Mouse (Mus musculus) MEL (cell line): ENCODE data around the gene Erp29. TPM values are rescaled to one million over a fixed set of nuclear protein-coding genes. Genes with fewer than 3 reads are reported as not detected.

Source experiments
- DNase-seq: peaks from one replicate; pipeline ENCODE4 v3.0.0; 2011; ENCODE audit warnings: low read depth, low spot score
- H3K27ac ChIP-seq: 2 replicates; pipeline ENCODE4 v1.5.1; 2012; ENCODE audit warnings: low read depth, mild to moderate bottlenecking, control low read depth, low read length, moderate library complexity; ENCODE audit not compliant: control insufficient read depth
- H3K27me3 ChIP-seq, 2 experiments: fragments of 150-350 bp in 1 of 2; sonication (generic) in 1 of 2; 2 replicates each; pipeline ENCODE4 v1.6.1; 2012; ENCODE audit warnings: low read length in 2 of 2, mild to moderate bottlenecking in 2 of 2, improper control_type of control experiment in 1 of 2, moderate library complexity in 1 of 2; ENCODE audit not compliant: insufficient read depth in 2 of 2, control insufficient read depth in 1 of 2
- H3K36me3 ChIP-seq, 2 experiments: 2 replicates each; pipeline ENCODE4 v1.6.1; 2012 to 2014; ENCODE audit warnings: low read length in 2 of 2, improper control_type of control experiment in 1 of 2, inconsistent platforms in 1 of 2, mild to moderate bottlenecking in 1 of 2; ENCODE audit not compliant: insufficient read depth in 2 of 2, control insufficient read depth in 1 of 2
- H3K4me1 ChIP-seq, 2 experiments: fragments of 150-350 bp in 1 of 2; sonication (generic) in 1 of 2; 2 replicates each; pipeline ENCODE4 v1.6.1; 2012; ENCODE audit warnings: low read length in 2 of 2, improper control_type of control experiment in 1 of 2, mild to moderate bottlenecking in 1 of 2; ENCODE audit not compliant: insufficient read depth in 2 of 2, control insufficient read depth in 1 of 2
- H3K4me3 ChIP-seq, 2 experiments: fragments of 150-350 bp in 1 of 2; sonication (generic) in 1 of 2; 2 replicates each; pipeline ENCODE4 v1.5.1; 2012; ENCODE audit warnings: low read depth in 2 of 2, low read length in 2 of 2, mild to moderate bottlenecking in 2 of 2, moderate library complexity in 2 of 2, control low read depth in 1 of 2, improper control_type of control experiment in 1 of 2; ENCODE audit not compliant: control insufficient read depth in 1 of 2, insufficient read depth in 1 of 2
- H3K79me2 ChIP-seq: 2 replicates; pipeline ENCODE4 v1.6.1; 2012; ENCODE audit warnings: mild to moderate bottlenecking, low read length, moderate library complexity; ENCODE audit not compliant: control insufficient read depth, poor library complexity, insufficient read depth
- H3K9ac ChIP-seq: 2 replicates; pipeline ENCODE4 v1.6.1; 2012; ENCODE audit warnings: low read depth, mild to moderate bottlenecking, control low read depth, low read length, moderate library complexity; ENCODE audit not compliant: control insufficient read depth, poor library complexity, severe bottlenecking
- H3K9me3 ChIP-seq: fragments of 150-350 bp; sonication (generic); replicated peaks from 2 replicates; pipeline ENCODE4 v1.6.1; 2012; ENCODE audit warnings: mild to moderate bottlenecking, low read length, improper control_type of control experiment, moderate library complexity; ENCODE audit not compliant: insufficient read depth
- BHLHE40 ChIP-seq: IDR thresholded peaks from 2 replicates; pipeline ENCODE4 v1.6.1; 2012; ENCODE audit warnings: low read depth, mild to moderate bottlenecking, inconsistent platforms, low read length, improper control_type of control experiment, borderline replicate concordance
- CHD1 ChIP-seq: IDR thresholded peaks from 2 replicates; pipeline ENCODE4 v1.6.1; 2012; ENCODE audit warnings: low read depth, mild to moderate bottlenecking, inconsistent platforms, low read length, improper control_type of control experiment
- CHD2 ChIP-seq: IDR thresholded peaks from 2 replicates; pipeline ENCODE4 v1.6.1; 2011; ENCODE audit warnings: low read length, improper control_type of control experiment
- CTCF ChIP-seq, 3 experiments: IDR thresholded peaks in 2 of 3; conservative IDR thresholded peaks in 1 of 3; 2 replicates each; pipeline ENCODE4 v1.5.1; 2011 to 2012; ENCODE audit warnings: low read length in 3 of 3, low read depth in 2 of 3, mild to moderate bottlenecking in 2 of 3, improper control_type of control experiment in 1 of 3, inconsistent platforms in 1 of 3, mixed read lengths in 1 of 3, moderate library complexity in 1 of 3; ENCODE audit not compliant: control insufficient read depth in 1 of 3, insufficient read depth in 1 of 3, poor library complexity in 1 of 3, severe bottlenecking in 1 of 3
- E2F4 ChIP-seq: IDR thresholded peaks from 2 replicates; pipeline ENCODE4 v1.6.1; 2011; ENCODE audit warnings: low read depth, low read length, improper control_type of control experiment, borderline replicate concordance
- ELF1 ChIP-seq: IDR thresholded peaks from 2 replicates; pipeline ENCODE4 v1.6.1; 2014; ENCODE audit warnings: low read depth, mild to moderate bottlenecking, inconsistent platforms, low read length, improper control_type of control experiment, moderate library complexity
- EP300 ChIP-seq, 2 experiments: IDR thresholded peaks; 2 replicates each; pipeline ENCODE4 v1.6.1; 2011; ENCODE audit warnings: improper control_type of control experiment in 2 of 2, low read length in 2 of 2, low read depth in 1 of 2, mild to moderate bottlenecking in 1 of 2
- ETS1 ChIP-seq: IDR thresholded peaks from 2 replicates; pipeline ENCODE4 v1.6.1; 2012; ENCODE audit warnings: low read depth, mild to moderate bottlenecking, inconsistent platforms, low read length, improper control_type of control experiment, moderate library complexity
- GABPA ChIP-seq: IDR thresholded peaks from 2 replicates; pipeline ENCODE4 v1.6.1; 2012; ENCODE audit warnings: low read depth, mild to moderate bottlenecking, inconsistent platforms, low read length, improper control_type of control experiment, moderate library complexity
- GATA1 ChIP-seq: IDR thresholded peaks from 2 replicates; pipeline ENCODE4 v1.6.1; 2011; ENCODE audit warnings: low read depth, low read length, improper control_type of control experiment
- HCFC1 ChIP-seq: IDR thresholded peaks from 2 replicates; pipeline ENCODE4 v1.6.1; 2012; ENCODE audit warnings: low read depth, mild to moderate bottlenecking, inconsistent platforms, low read length, improper control_type of control experiment, moderate library complexity
- JUND ChIP-seq: IDR thresholded peaks from 2 replicates; pipeline ENCODE4 v1.6.1; 2011; ENCODE audit warnings: low read depth, mild to moderate bottlenecking, improper control_type of control experiment, low read length
- KAT2A ChIP-seq: conservative IDR thresholded peaks from 2 replicates; pipeline ENCODE4 v1.6.1; 2012; ENCODE audit warnings: low read depth, low read length, improper control_type of control experiment, inconsistent platforms
- MAFK ChIP-seq: IDR thresholded peaks from 2 replicates; pipeline ENCODE4 v1.6.1; 2011; ENCODE audit warnings: low read depth, mild to moderate bottlenecking, low read length, improper control_type of control experiment, borderline replicate concordance
- MAX ChIP-seq: IDR thresholded peaks from 2 replicates; pipeline ENCODE4 v1.6.1; 2011; ENCODE audit warnings: low read length, improper control_type of control experiment
- MAZ ChIP-seq: IDR thresholded peaks from 2 replicates; pipeline ENCODE4 v1.6.1; 2012; ENCODE audit warnings: low read depth, mild to moderate bottlenecking, inconsistent platforms, low read length, improper control_type of control experiment
- MEF2A ChIP-seq: IDR thresholded peaks from 2 replicates; pipeline ENCODE4 v1.6.1; 2014; ENCODE audit warnings: low read depth, mild to moderate bottlenecking, inconsistent platforms, low read length, improper control_type of control experiment; ENCODE audit not compliant: poor library complexity, insufficient replicate concordance, severe bottlenecking; ENCODE audit errors: extremely low read depth
- MXI1 ChIP-seq: IDR thresholded peaks from 2 replicates; pipeline ENCODE4 v1.6.1; 2011; ENCODE audit warnings: mild to moderate bottlenecking, low read depth, low read length, improper control_type of control experiment
- MYB ChIP-seq: IDR thresholded peaks from 2 replicates; pipeline ENCODE4 v1.6.1; 2011; ENCODE audit warnings: mild to moderate bottlenecking, low read depth, low read length, improper control_type of control experiment
- NRF1 ChIP-seq: IDR thresholded peaks from 2 replicates; pipeline ENCODE4 v1.6.1; 2014; ENCODE audit warnings: low read depth, mild to moderate bottlenecking, inconsistent platforms, low read length, improper control_type of control experiment, moderate library complexity; ENCODE audit not compliant: poor library complexity, insufficient read depth, severe bottlenecking
- POLR2A ChIP-seq, 2 experiments: IDR thresholded peaks; 2 replicates each; pipeline ENCODE4 v1.6.1; 2011 to 2012; ENCODE audit warnings: low read length in 2 of 2, mild to moderate bottlenecking in 2 of 2, control low read depth in 1 of 2, improper control_type of control experiment in 1 of 2, low read depth in 1 of 2, moderate library complexity in 1 of 2; ENCODE audit not compliant: control insufficient read depth in 1 of 2, insufficient read depth in 1 of 2, poor library complexity in 1 of 2
- RAD21 ChIP-seq: IDR thresholded peaks from 2 replicates; pipeline ENCODE4 v1.6.1; 2011; ENCODE audit warnings: mild to moderate bottlenecking, low read depth, low read length, improper control_type of control experiment
- RCOR1 ChIP-seq: IDR thresholded peaks from 2 replicates; pipeline ENCODE4 v1.6.1; 2012; ENCODE audit warnings: low read depth, mild to moderate bottlenecking, inconsistent platforms, low read length, improper control_type of control experiment
- SIN3A ChIP-seq: IDR thresholded peaks from 2 replicates; pipeline ENCODE4 v1.6.1; 2012; ENCODE audit warnings: low read length, improper control_type of control experiment, inconsistent platforms
- SMC3 ChIP-seq: IDR thresholded peaks from 2 replicates; pipeline ENCODE4 v1.6.1; 2011; ENCODE audit warnings: low read depth, low read length, improper control_type of control experiment
- TAL1 ChIP-seq: IDR thresholded peaks from 2 replicates; pipeline ENCODE4 v1.6.1; 2012; ENCODE audit warnings: mild to moderate bottlenecking, inconsistent platforms, low read length, moderate library complexity, mixed read lengths
- TCF12 ChIP-seq: IDR thresholded peaks from 2 replicates; pipeline ENCODE4 v1.6.1; 2014; ENCODE audit warnings: low read depth, mild to moderate bottlenecking, inconsistent platforms, low read length, improper control_type of control experiment, moderate library complexity
- UBTF ChIP-seq: IDR thresholded peaks from 2 replicates; pipeline ENCODE4 v1.6.1; 2012; ENCODE audit warnings: low read depth, mild to moderate bottlenecking, inconsistent platforms, low read length, improper control_type of control experiment, moderate library complexity, borderline replicate concordance; ENCODE audit not compliant: insufficient read depth
- USF1 ChIP-seq: IDR thresholded peaks from 2 replicates; pipeline ENCODE4 v1.6.1; 2014; ENCODE audit warnings: low read depth, mild to moderate bottlenecking, inconsistent platforms, low read length, improper control_type of control experiment, moderate library complexity
- USF2 ChIP-seq, 2 experiments: IDR thresholded peaks; 2 replicates each; pipeline ENCODE4 v1.6.1; 2011 to 2012; ENCODE audit warnings: improper control_type of control experiment in 2 of 2, low read length in 2 of 2, borderline replicate concordance in 1 of 2, inconsistent platforms in 1 of 2, low read depth in 1 of 2, mild to moderate bottlenecking in 1 of 2; ENCODE audit not compliant: insufficient read depth in 1 of 2
- ZC3H11A ChIP-seq: IDR thresholded peaks from 2 replicates; pipeline ENCODE4 v1.6.1; 2012; ENCODE audit warnings: low read depth, mild to moderate bottlenecking, inconsistent platforms, low read length, improper control_type of control experiment
- ZKSCAN1 ChIP-seq: IDR thresholded peaks from 2 replicates; pipeline ENCODE4 v1.6.1; 2012; ENCODE audit warnings: low read depth, mild to moderate bottlenecking, inconsistent platforms, low read length, improper control_type of control experiment, moderate library complexity
- ZMIZ1 ChIP-seq: IDR thresholded peaks from 2 replicates; pipeline ENCODE4 v1.6.1; 2012; ENCODE audit warnings: low read depth, mild to moderate bottlenecking, inconsistent platforms, low read length, improper control_type of control experiment, moderate library complexity
- ZNF384 ChIP-seq: IDR thresholded peaks from 2 replicates; pipeline ENCODE4 v1.6.1; 2012; ENCODE audit warnings: low read depth, mild to moderate bottlenecking, inconsistent platforms, low read length, improper control_type of control experiment
- polyA plus RNA-seq, 2 experiments: library from polyadenylated mRNA; stranded (reverse) in 1 of 2; unstranded in 1 of 2; fragments of >175 nt in 1 of 2; fragments of >200 nt in 1 of 2; gene quantifications; 2 replicates each; pipeline versions ENCODE4 v1.2.1 to v1.2.4; 2012; ENCODE audit warnings: low replicate concordance in 2 of 2, low read depth in 1 of 2; ENCODE audit not compliant: insufficient read length in 2 of 2, insufficient read depth in 1 of 2, missing spikeins in 1 of 2
- total RNA-seq: library from RNA; depleted of rRNA; stranded (reverse); fragments of 300-350 nt; gene quantifications from 2 replicates; pipeline ENCODE4 v1.2.3, GENCODE M21; 2012; rRNA removed

Erp29 gene
- total RNA-seq, result 159 and 167 TPM in 2 replicates
- 100 to 1,000 TPM in 1 of 2 experiments, not detected in 1; 244 TPM for polyA plus RNA-seq

GRCm38 (mm10) chr5:121452026-121452869 lies at the start of gene Erp29:
Erp29 (minus strand) TSS chr5:121452506.
- no peaks in the 10 kb centered on the region for H3K9me3 ChIP-seq
- peaks cover 3 to 22% of the 10 kb centered on the region in 2 experiments; a peak in 3 of 4 replicates for H3K36me3 ChIP-seq
- H3K4me1 ChIP-seq, result peaks cover 7 to 23% of the 10 kb centered on the region in 2 experiments
- no peaks in the 10 kb centered on the region for H3K27me3 ChIP-seq
- H3K27ac ChIP-seq, result peak within 1 kb of the TSS; percentile 86
- peak within 1 kb of the TSS; percentile 96 for H3K4me3 ChIP-seq
- H3K9ac ChIP-seq, result peak within 1 kb of the TSS; percentile 98
- peak; percentile 95 for DNase-seq
- H3K79me2 ChIP-seq, result peaks cover 20% of the 10 kb centered on the region
- no peak for TF ChIP-seq BHLHE40
- TF ChIP-seq TAL1, result no peak
- peak; percentile 89 to 96 for TF ChIP-seq POLR2A (IDR thresholded peaks at IDR 0.05; ENCODE audit: control insufficient read depth in 1 of 2, insufficient read depth in 1 of 2, low read depth in 1 of 2, low read length in 2 of 2, poor library complexity in 1 of 2)
- peak; percentile 74 for TF ChIP-seq HCFC1
- no peak for TF ChIP-seq GABPA
- TF ChIP-seq SMC3, result no peak; the same call in 1 of the 2 replicates
- peak; percentile 87 for TF ChIP-seq CHD2
- TF ChIP-seq MXI1, result peak; percentile 32; the same call in 1 of the 2 replicates
- TF ChIP-seq SIN3A, result peak; percentile 74
- TF ChIP-seq MEF2A, result 0 out of 2 replicates have a peak, but pooled peaks have one; percentile 30
- peak; percentile 84 for TF ChIP-seq ZMIZ1
- TF ChIP-seq CHD1, result peak; percentile 76; the same call in 1 of the 2 replicates
- peak; percentile 96 for TF ChIP-seq NRF1
- no peak for TF ChIP-seq USF2 (IDR thresholded peaks at IDR 0.05; ENCODE audit: borderline replicate concordance in 1 of 2, insufficient read depth in 1 of 2, low read depth in 1 of 2, low read length in 2 of 2)
- no peak for TF ChIP-seq RAD21
- no peak for TF ChIP-seq JUND
- TF ChIP-seq MAX, result peak; percentile 40
- 0 out of 2 replicates have a peak, but pooled peaks have one; percentile 7 for TF ChIP-seq ETS1
- no peak for TF ChIP-seq RCOR1
- no peak for TF ChIP-seq CTCF (IDR thresholded peaks at IDR 0.05 in 2 of 3, conservative IDR thresholded peaks at IDR 0.05 in 1 of 3; ENCODE audit: control insufficient read depth in 1 of 3, insufficient read depth in 1 of 3, low read depth in 2 of 3, low read length in 3 of 3, poor library complexity in 1 of 3, severe bottlenecking in 1 of 3)
- TF ChIP-seq MAZ, result peak; percentile 87; the same call in 1 of the 2 replicates
- no peak for TF ChIP-seq UBTF
- TF ChIP-seq E2F4, result no peak
- no peak for TF ChIP-seq MYB
- no peak; the same call in 1 of the 2 replicates for TF ChIP-seq KAT2A
- TF ChIP-seq ZKSCAN1, result no peak
- no peak for TF ChIP-seq ZNF384
- TF ChIP-seq ELF1, result peak; percentile 54
- peak; percentile 60 for TF ChIP-seq USF1
- TF ChIP-seq MAFK, result no peak
- no peak for TF ChIP-seq GATA1
- no peak; the same call in 1 of the 2 replicates for TF ChIP-seq ZC3H11A
- peak; percentile 45; the same call in 1 of the 2 replicates for TF ChIP-seq TCF12
- no peak for TF ChIP-seq EP300 (IDR thresholded peaks at IDR 0.05; ENCODE audit: low read depth in 1 of 2, low read length in 2 of 2)
